Mouse (Mus musculus): ENCODE results near the gene Kansl1. TPM values are rescaled to one million over a fixed set of nuclear protein-coding genes. Genes with fewer than 3 reads are reported as not detected.

Kansl1 gene
- polyA plus RNA-seq, 1 experiment from 2014 or later, result 16.6 TPM

DNA sequence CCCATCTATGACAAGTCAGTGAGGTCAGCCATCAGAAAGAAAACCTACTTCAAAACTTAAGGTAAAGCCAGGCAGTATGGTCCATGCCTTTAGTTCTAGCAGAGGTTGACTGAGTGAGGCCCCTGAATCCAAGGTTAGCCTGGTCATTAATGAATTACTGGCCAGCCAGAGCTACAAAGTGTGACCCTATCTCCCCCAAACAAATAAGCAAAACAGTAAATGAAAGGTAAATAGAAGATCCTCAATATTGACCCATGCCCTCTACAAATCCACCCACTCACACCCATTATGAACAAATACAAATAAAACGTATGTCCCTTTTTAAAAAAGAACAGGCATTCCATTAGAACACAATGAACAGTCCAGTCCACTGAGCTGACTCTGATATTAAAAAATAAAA lies 76.5 kb downstream of the Kansl1 start:
- 79% methylated on average over 1 of the region's 1 CpGs for WGBS (ENCODE audit: insufficient replicate concordance)

DNA sequence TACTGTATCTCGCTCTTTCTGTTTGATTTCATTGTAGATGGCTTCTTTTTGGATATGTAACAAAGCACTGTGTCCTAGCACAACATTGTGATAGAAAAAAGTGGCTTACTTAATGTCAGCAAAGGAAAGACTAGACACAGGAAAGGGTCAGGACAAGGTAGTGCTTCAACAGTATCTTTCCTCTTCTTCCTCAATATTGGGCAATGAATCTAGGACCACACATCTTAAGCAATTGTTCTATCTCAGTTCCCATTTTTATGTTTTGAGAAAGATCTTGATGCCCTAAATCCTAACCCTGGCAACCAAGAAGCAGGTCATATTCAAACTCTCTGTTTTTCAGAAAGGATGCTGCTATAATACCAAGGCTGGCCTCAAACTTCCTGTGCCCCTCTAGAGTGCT lies 81.4 kb downstream of the Kansl1 start:
- no peaks in the 10 kb centered on the region for H3K4me1 ChIP-seq (ENCODE audit: control insufficient read depth, insufficient read depth, low read length)
- no peak overlapping the region for H3K4me3 ChIP-seq (ENCODE audit: low read depth, low read length)
- ATAC-seq (replicated peaks; ENCODE audit: insufficient number of reproducible peaks, low FRiP score, low TSS enrichment), result no peak
- H3K9ac ChIP-seq (ENCODE audit: low read depth, low read length), result no peak overlapping the region
- H3K9me3 ChIP-seq (replicated peaks; ENCODE audit: control insufficient read depth, low read length), result no peaks in the 10 kb centered on the region
- no peak overlapping the region for H3K4me2 ChIP-seq
- H3K27ac ChIP-seq (ENCODE audit: low read depth, low read length), result no peak overlapping the region
- WGBS (ENCODE audit: insufficient replicate concordance), result 96% methylated on average over 1 of the region's 1 CpGs
- H3K27me3 ChIP-seq (ENCODE audit: control insufficient read depth, insufficient read depth, low read length), result no peaks in the 10 kb centered on the region
- H3K36me3 ChIP-seq (ENCODE audit: control insufficient read depth, insufficient read depth, low read length), result no peaks in the 10 kb centered on the region

More for the DNA sequence above, 76.5 kb downstream of the Kansl1 start:
- Histone ChIP-seq H3K4me2 (no peak overlapping the region), H3K4me3 (ENCODE audit: low read depth, low read length) (no peak overlapping the region), H3K4me1 (ENCODE audit: control insufficient read depth, insufficient read depth, low read length) (no peaks in the 10 kb centered on the region), H3K27me3 (ENCODE audit: control insufficient read depth, insufficient read depth, low read length) (no peaks in the 10 kb centered on the region), H3K9me3 (replicated peaks; ENCODE audit: control insufficient read depth, low read length) (no peaks in the 10 kb centered on the region), H3K9ac (ENCODE audit: low read depth, low read length) (no peak overlapping the region), H3K27ac (ENCODE audit: low read depth, low read length) (no peak overlapping the region), H3K36me3 (ENCODE audit: control insufficient read depth, insufficient read depth, low read length) (no peaks in the 10 kb centered on the region)
- no peak for ATAC-seq (replicated peaks; ENCODE audit: insufficient number of reproducible peaks, low FRiP score, low TSS enrichment)

DNA sequence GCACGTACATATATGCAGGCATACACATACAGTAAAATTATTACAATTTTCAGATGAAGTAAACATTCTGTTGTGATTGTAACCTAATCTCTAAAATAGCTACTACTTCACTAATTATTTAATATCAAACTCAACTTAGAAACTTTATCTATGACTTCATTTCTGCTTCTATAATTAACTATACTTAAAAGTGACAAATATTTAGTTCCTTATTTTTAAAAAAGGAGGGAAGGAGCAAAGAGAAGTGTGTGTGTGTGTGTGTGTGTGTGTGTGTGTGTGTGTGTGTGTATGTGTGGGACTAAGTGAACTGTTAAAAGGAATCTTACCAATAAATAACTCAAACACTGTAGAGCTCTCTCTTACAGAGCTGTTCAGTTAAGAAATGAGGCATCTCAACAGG lies 82.1 kb downstream of the Kansl1 start:
- H3K27ac ChIP-seq (ENCODE audit: low read depth, low read length), result no peak overlapping the region
- H3K9me3 ChIP-seq (replicated peaks; ENCODE audit: control insufficient read depth, low read length), result no peaks in the 10 kb centered on the region
- ATAC-seq (replicated peaks; ENCODE audit: insufficient number of reproducible peaks, low FRiP score, low TSS enrichment), result no peak
- H3K36me3 ChIP-seq (ENCODE audit: control insufficient read depth, insufficient read depth, low read length), result no peaks in the 10 kb centered on the region
- 93% methylated on average over 1 of the region's 1 CpGs for WGBS (ENCODE audit: insufficient replicate concordance)
- no peak overlapping the region for H3K4me2 ChIP-seq
- no peak overlapping the region for H3K4me3 ChIP-seq (ENCODE audit: low read depth, low read length)
- no peaks in the 10 kb centered on the region for H3K4me1 ChIP-seq (ENCODE audit: control insufficient read depth, insufficient read depth, low read length)
- H3K27me3 ChIP-seq (ENCODE audit: control insufficient read depth, insufficient read depth, low read length), result no peaks in the 10 kb centered on the region
- no peak overlapping the region for H3K9ac ChIP-seq (ENCODE audit: low read depth, low read length)

DNA sequence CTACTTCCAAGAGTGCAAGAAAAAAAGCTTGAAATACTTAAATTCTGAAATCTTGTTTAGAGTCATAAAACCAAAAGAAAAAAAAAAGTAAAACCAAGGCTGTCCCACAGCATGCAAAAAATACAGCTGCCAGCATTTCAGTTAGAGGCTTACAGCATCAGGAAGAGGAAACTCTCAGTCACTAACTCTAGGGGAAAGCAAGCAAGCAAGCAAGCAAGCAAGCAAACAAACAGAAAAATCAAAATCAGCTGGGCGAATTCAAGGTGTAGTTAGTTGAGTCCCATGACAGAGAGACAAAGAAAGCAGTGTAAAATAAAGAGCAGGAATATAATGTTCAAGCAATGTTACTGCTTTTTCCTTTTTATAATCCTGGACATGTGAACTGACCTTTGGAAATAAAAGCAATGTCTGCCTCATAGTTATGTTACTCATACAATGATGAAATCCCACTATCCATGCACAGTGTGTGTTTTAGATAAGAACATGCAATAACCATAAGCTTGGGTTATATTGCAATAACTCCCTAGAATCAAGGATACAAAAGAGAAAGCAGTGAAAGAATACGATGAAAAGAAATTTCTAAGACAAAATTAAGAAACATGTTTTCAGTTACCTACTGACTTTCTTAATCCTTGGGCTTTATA lies 85.4 kb downstream of the Kansl1 start:
- 94% methylated on average over 2 of the region's 2 CpGs for WGBS (ENCODE audit: insufficient replicate concordance)
- Histone ChIP-seq H3K4me1 (ENCODE audit: control insufficient read depth, insufficient read depth, low read length) (no peaks in the 10 kb centered on the region), H3K4me2 (no peak overlapping the region), H3K36me3 (ENCODE audit: control insufficient read depth, insufficient read depth, low read length) (no peaks in the 10 kb centered on the region), H3K27me3 (ENCODE audit: control insufficient read depth, insufficient read depth, low read length) (no peaks in the 10 kb centered on the region), H3K27ac (ENCODE audit: low read depth, low read length) (no peak overlapping the region), H3K9ac (ENCODE audit: low read depth, low read length) (no peak overlapping the region), H3K4me3 (ENCODE audit: low read depth, low read length) (no peak overlapping the region), H3K9me3 (replicated peaks; ENCODE audit: control insufficient read depth, low read length) (no peaks in the 10 kb centered on the region)
- ATAC-seq (replicated peaks; ENCODE audit: insufficient number of reproducible peaks, low FRiP score, low TSS enrichment), result no peak

DNA sequence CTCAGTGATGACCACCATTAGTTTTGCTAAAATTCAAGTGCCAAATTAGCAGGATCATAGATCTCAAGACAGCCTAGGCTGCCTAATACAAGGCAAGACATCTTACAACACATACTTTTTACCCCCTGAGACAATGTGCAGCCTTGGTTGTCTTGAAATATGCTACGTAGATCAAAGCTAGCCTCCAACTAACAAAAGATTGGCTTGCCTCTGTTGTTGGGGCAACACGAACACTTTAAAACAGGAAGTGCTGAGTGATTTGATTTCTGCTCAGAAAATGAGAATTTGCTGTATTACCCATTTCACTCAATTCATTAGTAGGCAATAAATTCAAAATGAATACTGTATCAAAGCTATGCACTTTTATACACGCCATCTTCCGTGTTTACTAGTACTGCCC lies 86.8 kb downstream of the Kansl1 start:
- 86% methylated on average over 4 of the region's 4 CpGs for WGBS (ENCODE audit: insufficient replicate concordance)
- Histone ChIP-seq H3K9me3 (replicated peaks; ENCODE audit: control insufficient read depth, low read length) (no peaks in the 10 kb centered on the region), H3K27ac (ENCODE audit: low read depth, low read length) (no peak overlapping the region), H3K9ac (ENCODE audit: low read depth, low read length) (no peak overlapping the region), H3K36me3 (ENCODE audit: control insufficient read depth, insufficient read depth, low read length) (no peaks in the 10 kb centered on the region), H3K4me3 (ENCODE audit: low read depth, low read length) (no peak overlapping the region), H3K4me2 (no peak overlapping the region), H3K27me3 (ENCODE audit: control insufficient read depth, insufficient read depth, low read length) (no peaks in the 10 kb centered on the region), H3K4me1 (ENCODE audit: control insufficient read depth, insufficient read depth, low read length) (no peaks in the 10 kb centered on the region)
- ATAC-seq (replicated peaks; ENCODE audit: insufficient number of reproducible peaks, low FRiP score, low TSS enrichment), result no peak

DNA sequence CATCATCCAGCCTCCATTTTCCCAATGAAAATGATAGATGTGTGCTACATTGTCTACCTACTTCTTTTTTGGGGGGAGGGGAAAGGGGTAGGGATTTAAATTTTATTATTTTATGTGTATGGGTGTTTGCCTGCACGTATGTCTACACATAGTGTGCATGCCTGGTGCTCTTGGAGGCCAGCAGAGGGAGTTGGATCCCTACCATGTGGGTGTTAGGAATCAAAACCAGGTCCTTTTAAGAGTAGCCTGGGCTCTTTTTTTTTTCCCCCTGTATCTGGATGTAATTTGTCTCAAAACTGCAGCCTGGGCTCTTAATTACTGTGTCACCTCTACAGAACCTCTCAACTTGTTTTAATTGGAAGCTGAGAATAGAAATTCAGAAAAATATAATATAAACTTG lies 89.0 kb downstream of the Kansl1 start:
- Histone ChIP-seq H3K27me3 (ENCODE audit: control insufficient read depth, insufficient read depth, low read length) (no peaks in the 10 kb centered on the region), H3K4me1 (ENCODE audit: control insufficient read depth, insufficient read depth, low read length) (no peaks in the 10 kb centered on the region), H3K9ac (ENCODE audit: low read depth, low read length) (no peak overlapping the region), H3K27ac (ENCODE audit: low read depth, low read length) (no peak overlapping the region), H3K4me3 (ENCODE audit: low read depth, low read length) (no peak overlapping the region), H3K36me3 (ENCODE audit: control insufficient read depth, insufficient read depth, low read length) (peaks cover 3% of the 10 kb centered on the region; the same call in 1 of the 2 replicates), H3K4me2 (no peak overlapping the region), H3K9me3 (replicated peaks; ENCODE audit: control insufficient read depth, low read length) (no peaks in the 10 kb centered on the region)
- WGBS (ENCODE audit: insufficient replicate concordance), result 80% methylated on average over 1 of the region's 1 CpGs
- no peak for ATAC-seq (replicated peaks; ENCODE audit: insufficient number of reproducible peaks, low FRiP score, low TSS enrichment)

DNA sequence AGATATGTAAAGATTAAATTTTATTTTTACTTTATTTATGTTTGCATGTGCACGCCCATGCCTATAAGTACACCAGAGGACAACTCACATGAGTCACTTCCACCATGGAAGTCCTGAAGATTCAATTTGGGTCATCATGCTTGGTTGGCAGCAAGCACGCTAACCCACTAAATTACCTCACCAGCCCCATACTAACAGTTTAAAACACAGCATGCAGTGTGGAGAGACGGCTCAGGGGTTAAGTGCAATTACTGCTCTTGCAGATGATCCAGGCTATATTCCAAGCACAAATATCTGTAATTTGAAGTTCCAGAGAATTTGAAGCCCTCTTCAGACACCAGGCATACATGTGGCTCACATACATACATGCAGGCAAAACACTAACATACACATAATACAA lies 92.4 kb downstream of the Kansl1 start:
- H3K27ac ChIP-seq (ENCODE audit: low read depth, low read length), result no peak overlapping the region
- no peak for ATAC-seq (replicated peaks; ENCODE audit: insufficient number of reproducible peaks, low FRiP score, low TSS enrichment)
- no peaks in the 10 kb centered on the region for H3K4me1 ChIP-seq (ENCODE audit: control insufficient read depth, insufficient read depth, low read length)
- H3K4me2 ChIP-seq, result no peak overlapping the region
- no peak overlapping the region for H3K9ac ChIP-seq (ENCODE audit: low read depth, low read length)
- H3K27me3 ChIP-seq (ENCODE audit: control insufficient read depth, insufficient read depth, low read length), result no peaks in the 10 kb centered on the region
- no peak overlapping the region for H3K4me3 ChIP-seq (ENCODE audit: low read depth, low read length)
- 93% methylated on average over 3 of the region's 3 CpGs for WGBS (ENCODE audit: insufficient replicate concordance)
- no peaks in the 10 kb centered on the region for H3K9me3 ChIP-seq (replicated peaks; ENCODE audit: control insufficient read depth, low read length)
- H3K36me3 ChIP-seq (ENCODE audit: control insufficient read depth, insufficient read depth, low read length), result peaks cover 5% of the 10 kb centered on the region; the same call in 1 of the 2 replicates

DNA sequence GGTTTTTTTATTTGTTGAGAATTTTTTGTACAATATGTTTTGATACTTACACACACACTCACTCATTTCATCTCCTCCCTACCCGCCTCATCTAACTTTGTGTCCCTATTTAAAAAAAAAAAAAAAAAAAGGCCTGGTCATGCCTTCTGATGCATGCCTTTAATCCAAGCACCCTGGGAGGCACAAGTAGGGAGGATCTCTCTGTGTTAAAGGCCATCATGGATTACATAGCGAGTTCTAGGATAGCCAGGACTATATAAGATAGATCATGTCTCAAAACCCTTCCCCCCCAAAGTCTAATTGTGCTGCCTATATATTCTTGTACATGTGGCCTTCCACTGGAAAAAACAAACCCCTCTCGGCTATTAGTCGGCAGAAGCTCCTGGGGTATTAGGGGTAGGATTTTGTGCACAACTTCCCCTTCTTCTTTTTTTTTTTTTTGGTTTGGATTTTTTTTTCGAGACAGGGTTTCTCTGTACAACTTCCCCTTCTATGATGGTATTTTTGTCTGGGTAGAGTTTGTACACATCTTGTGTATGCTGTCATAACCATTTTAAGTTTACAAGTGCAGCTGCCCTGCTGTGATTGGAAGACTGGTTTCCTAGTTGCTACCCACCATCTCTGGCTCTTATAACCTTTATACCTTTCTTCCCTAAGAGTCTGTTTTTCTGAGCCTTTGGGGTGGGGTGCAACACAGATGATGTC lies 101.0 kb downstream of the Kansl1 start:
- Histone ChIP-seq H3K4me2 (no peak overlapping the region), H3K27ac (ENCODE audit: low read depth, low read length) (no peak overlapping the region), H3K9me3 (replicated peaks; ENCODE audit: control insufficient read depth, low read length) (no peaks in the 10 kb centered on the region), H3K4me1 (ENCODE audit: control insufficient read depth, insufficient read depth, low read length) (peaks cover 4% of the 10 kb centered on the region; the same call in 1 of the 2 replicates), H3K36me3 (ENCODE audit: control insufficient read depth, insufficient read depth, low read length) (no peaks in the 10 kb centered on the region), H3K27me3 (ENCODE audit: control insufficient read depth, insufficient read depth, low read length) (no peaks in the 10 kb centered on the region), H3K4me3 (ENCODE audit: low read depth, low read length) (no peak overlapping the region), H3K9ac (ENCODE audit: low read depth, low read length) (no peak overlapping the region)
- no peak for ATAC-seq (replicated peaks; ENCODE audit: insufficient number of reproducible peaks, low FRiP score, low TSS enrichment)
- 88% methylated on average over 5 of the region's 5 CpGs for WGBS (ENCODE audit: insufficient replicate concordance)

Measured in heart, embryonic 11.5 days (tissue).